Mouse (Mus musculus): ENCODE data around the gene Wdr26.

GRCm38 (mm10) chr1:181228591-181228990, 16.8 kb upstream of the Wdr26 start:
- TF ChIP-seq CTCF (IDR thresholded peaks at IDR 0.05; ENCODE audit: low read depth), result no peak
- no peak for TF ChIP-seq EP300 (IDR thresholded peaks at IDR 0.05; ENCODE audit: low read depth)

Data from heart, postnatal 0 days (tissue).